Mouse (Mus musculus) ES-Bruce4 (cell line): Measurements from ENCODE around the gene Lonp2. TPM values are rescaled to one million over a fixed set of nuclear protein-coding genes. Genes with fewer than 3 reads are reported as not detected.
A peak's percentile ranks its signal among the peaks of the same experiment; 100 is the strongest.

Experiments
- H3K27ac ChIP-seq: 2 replicates; pipeline ENCODE4 v1.5.1; 2012; ENCODE audit warnings: low read length, inconsistent platforms; ENCODE audit not compliant: insufficient read depth
- H3K27me3 ChIP-seq: 2 replicates; pipeline ENCODE4 v1.6.1; 2012; ENCODE audit warnings: mild to moderate bottlenecking, low read length, inconsistent platforms; ENCODE audit not compliant: control insufficient read depth, poor library complexity, insufficient read depth, severe bottlenecking
- H3K36me3 ChIP-seq: 2 replicates; pipeline ENCODE4 v1.6.1; 2012; ENCODE audit warnings: inconsistent platforms, mild to moderate bottlenecking, low read length, moderate library complexity; ENCODE audit not compliant: control insufficient read depth, poor library complexity, insufficient read depth, severe bottlenecking
- H3K4me1 ChIP-seq: one replicate; pipeline ENCODE4 v1.8.1; 2011; ENCODE audit warnings: low read length; ENCODE audit not compliant: control insufficient read depth, insufficient read depth
- H3K4me3 ChIP-seq: 2 replicates; pipeline ENCODE4 v1.5.1; 2011; ENCODE audit warnings: low read depth, mild to moderate bottlenecking, low read length
- H3K9ac ChIP-seq: 2 replicates; pipeline ENCODE4 v1.6.1; 2012; ENCODE audit warnings: low read depth, mild to moderate bottlenecking, inconsistent platforms; ENCODE audit not compliant: poor library complexity, severe bottlenecking
- H3K9me3 ChIP-seq: replicated peaks from 2 replicates; pipeline ENCODE4 v1.6.1; 2012; ENCODE audit warnings: mild to moderate bottlenecking, low read length, inconsistent platforms; ENCODE audit not compliant: control insufficient read depth, poor library complexity, insufficient read depth, severe bottlenecking
- CTCF ChIP-seq: IDR thresholded peaks from one replicate; pipeline ENCODE4 v1.8.1; 2011; ENCODE audit warnings: low read depth, low read length
- EP300 ChIP-seq: IDR thresholded peaks from 2 replicates; pipeline ENCODE4 v1.6.1; 2011; ENCODE audit warnings: low read depth, low read length; ENCODE audit not compliant: insufficient read depth
- POLR2A ChIP-seq: IDR thresholded peaks from one replicate; pipeline ENCODE4 v1.8.1; 2011; ENCODE audit warnings: low read length; ENCODE audit not compliant: insufficient read depth
- polyA plus RNA-seq: library from polyadenylated mRNA; stranded (reverse); fragments of >200 nt; gene quantifications from 2 replicates; pipeline ENCODE4 v1.2.4, GENCODE M21; 2011; ENCODE audit warnings: low read depth; ENCODE audit not compliant: missing spikeins, insufficient read depth, insufficient read length

Gene Lonp2
- polyA plus RNA-seq, result 25.6 and 28.5 TPM in 2 replicates

DNA sequence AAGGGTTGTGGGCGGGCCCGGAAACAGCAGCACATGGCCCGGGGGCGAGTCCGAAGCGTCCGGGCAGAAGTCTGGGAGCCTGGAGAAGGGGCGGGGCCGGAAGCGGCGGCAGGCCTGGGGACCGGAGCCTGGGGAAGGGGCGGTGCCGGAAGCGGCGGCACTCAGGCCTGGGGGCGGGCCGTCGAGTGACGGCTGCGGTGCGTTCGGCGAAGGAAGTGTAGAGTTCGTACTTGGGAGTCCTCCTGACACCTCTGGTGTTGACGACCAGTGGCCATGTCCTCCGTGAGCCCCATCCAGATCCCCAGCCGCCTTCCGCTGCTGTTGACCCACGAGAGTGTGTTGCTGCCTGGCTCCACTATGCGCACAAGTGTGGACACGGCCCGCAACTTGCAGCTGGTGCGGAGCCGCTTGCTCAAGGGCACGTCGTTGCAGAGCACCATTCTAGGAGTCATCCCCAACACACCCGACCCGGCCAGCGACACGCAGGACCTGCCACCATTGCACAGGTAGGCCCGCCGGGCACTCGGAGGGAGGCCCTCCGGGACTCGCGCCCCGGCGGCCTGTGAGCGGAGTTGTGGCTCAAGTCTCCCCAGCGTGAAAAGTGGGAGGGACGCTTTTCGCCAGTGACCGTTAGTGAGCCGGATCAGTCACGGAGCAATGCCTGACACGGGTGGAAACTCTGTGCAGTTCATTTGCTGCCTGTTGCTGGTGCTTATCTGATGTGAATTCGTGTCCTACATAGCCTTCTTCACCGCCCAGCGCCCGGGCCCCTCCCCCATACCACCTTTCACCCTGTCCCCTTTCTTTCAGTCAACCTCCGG lies at the start of gene Lonp2:
Lonp2 (plus strand) TSS at position 133 of the 821 bp plus-strand sequence.
- Histone ChIP-seq H3K4me1 (peaks cover 1% of the 10 kb centered on the region), H3K9me3 (no peaks in the 10 kb centered on the region), H3K36me3 (no peaks in the 10 kb centered on the region), H3K4me3 (peak within 1 kb of the TSS; percentile 98), H3K27ac (no peak within 1 kb of the TSS), H3K9ac (peak within 1 kb of the TSS; percentile 82), H3K27me3 (no peaks in the 10 kb centered on the region)
- TF ChIP-seq POLR2A (peak; percentile 34), EP300 (0 out of 2 replicates have a peak, but pooled peaks have one; percentile 14), CTCF (no peak)

DNA sequence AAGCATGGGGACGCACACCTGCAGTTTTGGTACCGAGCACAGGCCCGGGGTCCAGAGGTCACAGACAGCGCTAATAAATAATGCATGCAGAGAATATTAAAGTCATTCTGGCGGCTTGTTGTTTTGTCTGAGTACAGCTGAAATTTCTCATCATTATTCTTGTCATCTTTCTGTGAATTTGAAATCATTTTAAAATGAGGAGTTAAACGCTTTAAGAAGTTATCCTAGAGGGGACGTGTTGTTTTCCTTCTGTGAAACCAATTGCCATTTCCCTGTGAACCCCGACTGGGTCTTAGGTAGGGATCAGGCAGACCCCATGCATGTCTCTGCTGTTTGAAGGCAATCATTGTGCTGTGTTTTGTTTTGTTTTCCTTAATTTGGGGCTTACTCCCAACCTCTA lies 46.3 kb upstream of the Lonp2 start:
- Histone ChIP-seq H3K9me3 (no peaks in the 10 kb centered on the region), H3K9ac (no peak overlapping the region), H3K36me3 (no peaks in the 10 kb centered on the region), H3K27me3 (no peaks in the 10 kb centered on the region), H3K4me3 (no peak overlapping the region), H3K27ac (no peak overlapping the region), H3K4me1 (no peaks in the 10 kb centered on the region)
- no peak for TF ChIP-seq EP300
- TF ChIP-seq POLR2A, result no peak
- no peak for TF ChIP-seq CTCF

DNA sequence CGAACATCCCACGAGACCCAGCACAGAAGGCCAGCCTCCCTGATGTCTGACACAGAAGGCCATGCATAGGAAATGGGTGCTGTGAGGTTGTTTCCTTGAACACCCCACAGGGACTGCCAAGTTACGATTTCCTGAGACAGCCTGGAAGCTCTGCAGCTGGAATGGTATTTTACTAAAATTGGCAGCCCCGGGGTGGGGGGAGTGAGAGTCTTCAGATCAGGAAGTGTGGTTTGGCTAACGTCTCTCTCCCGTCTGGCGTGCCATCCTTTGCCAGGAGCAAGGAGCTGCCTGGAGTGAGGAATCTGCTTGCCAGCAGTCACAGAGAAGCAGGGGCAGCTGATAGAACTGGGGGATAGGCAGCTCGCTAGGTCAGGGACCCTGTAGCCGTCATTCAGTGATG lies 45.8 kb upstream of the Lonp2 start:
- Histone ChIP-seq H3K9me3 (no peaks in the 10 kb centered on the region), H3K27ac (no peak overlapping the region), H3K4me3 (no peak overlapping the region), H3K36me3 (no peaks in the 10 kb centered on the region), H3K9ac (no peak overlapping the region), H3K4me1 (no peaks in the 10 kb centered on the region), H3K27me3 (no peaks in the 10 kb centered on the region)
- TF ChIP-seq CTCF (no peak), POLR2A (no peak), EP300 (no peak)

DNA sequence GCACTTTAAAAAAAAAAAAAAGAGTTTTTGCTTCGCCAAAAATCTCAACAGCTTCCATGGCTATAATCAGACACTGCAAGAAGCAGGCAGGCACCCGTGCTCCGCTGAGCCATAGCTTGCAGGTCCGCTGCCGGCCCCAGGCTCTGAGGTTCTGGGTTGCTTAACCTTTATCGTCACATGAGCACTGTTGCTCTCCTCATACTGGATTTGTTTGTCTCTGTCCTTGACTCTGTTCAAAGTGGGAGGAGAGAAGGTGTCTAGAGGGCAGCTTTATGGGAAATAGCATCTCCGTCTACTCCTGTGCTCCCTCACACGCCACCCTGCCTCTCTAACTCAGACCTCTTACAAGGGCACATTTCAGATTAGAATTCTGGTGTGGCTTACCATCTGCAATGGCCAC lies 45.1 kb upstream of the Lonp2 start:
- Histone ChIP-seq H3K4me1 (no peaks in the 10 kb centered on the region), H3K27me3 (no peaks in the 10 kb centered on the region), H3K9ac (no peak overlapping the region)

DNA sequence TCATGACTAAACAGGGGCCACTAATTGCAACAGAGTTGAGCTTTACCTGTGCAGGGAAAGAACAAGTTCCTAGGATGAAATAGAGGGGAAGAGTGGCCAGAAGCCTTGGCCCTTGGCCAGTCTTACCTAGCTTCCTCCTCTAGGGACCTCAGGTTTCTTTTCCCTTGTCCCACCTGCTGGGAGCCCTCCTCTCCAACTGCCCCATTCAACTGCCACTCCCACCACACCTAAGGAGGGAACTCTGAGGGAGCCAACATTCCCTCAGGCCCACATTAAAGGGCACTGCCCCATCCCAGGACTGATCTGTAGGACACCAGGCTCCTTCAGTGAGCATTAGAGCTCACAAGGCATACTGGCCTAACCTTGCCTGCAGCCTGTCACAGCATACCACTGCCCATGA lies 43.4 kb upstream of the Lonp2 start, which contains the start of gene Abcc12:
Abcc12 (minus strand) TSS at position 229 of the 400 bp plus-strand sequence.
- H3K27ac ChIP-seq, result no peak within 1 kb of the TSS
- no peaks in the 10 kb centered on the region for H3K9me3 ChIP-seq
- H3K9ac ChIP-seq, result no peak within 1 kb of the TSS
- TF ChIP-seq EP300, result no peak
- TF ChIP-seq CTCF, result no peak
- TF ChIP-seq POLR2A, result no peak
- H3K36me3 ChIP-seq, result no peaks in the 10 kb centered on the region
- no peak within 1 kb of the TSS for H3K4me3 ChIP-seq
- no peaks in the 10 kb centered on the region for H3K4me1 ChIP-seq
- no peaks in the 10 kb centered on the region for H3K27me3 ChIP-seq

More for the DNA sequence above, 45.1 kb upstream of the Lonp2 start:
- H3K36me3 ChIP-seq, result no peaks in the 10 kb centered on the region
- no peak overlapping the region for H3K4me3 ChIP-seq
- TF ChIP-seq POLR2A, result no peak
- H3K27ac ChIP-seq, result no peak overlapping the region
- no peaks in the 10 kb centered on the region for H3K9me3 ChIP-seq

DNA sequence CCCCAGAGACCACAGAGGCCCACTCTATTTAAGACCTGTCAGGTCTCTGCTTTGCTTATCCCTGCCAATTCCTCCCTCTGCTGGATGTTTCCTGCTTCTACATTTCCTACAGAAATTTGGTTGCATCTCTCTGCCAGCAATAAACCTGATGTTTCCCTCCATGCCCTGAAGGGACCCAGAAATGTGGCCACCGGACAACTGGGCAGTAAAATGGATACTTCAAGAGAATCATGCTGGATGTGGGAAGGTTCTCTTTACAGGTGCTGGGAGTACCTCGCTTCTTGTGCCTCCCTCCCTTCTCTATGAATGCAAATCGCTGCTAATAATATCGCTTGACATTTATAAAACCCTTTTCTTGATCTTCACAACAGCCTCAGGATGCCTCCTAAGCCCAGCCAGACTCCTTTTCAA lies 41.9 kb upstream of the Lonp2 start:
- no peaks in the 10 kb centered on the region for H3K9me3 ChIP-seq
- no peak overlapping the region for H3K9ac ChIP-seq
- no peak overlapping the region for H3K4me3 ChIP-seq
- H3K27ac ChIP-seq, result no peak overlapping the region
- TF ChIP-seq POLR2A (no peak), CTCF (no peak), EP300 (no peak)
- no peaks in the 10 kb centered on the region for H3K27me3 ChIP-seq
- H3K4me1 ChIP-seq, result no peaks in the 10 kb centered on the region
- no peaks in the 10 kb centered on the region for H3K36me3 ChIP-seq
